Mouse (Mus musculus) kidney, adult 2 months (tissue): ENCODE data around the gene Bpifc. TPM values are rescaled to one million over a fixed set of nuclear protein-coding genes. Genes with fewer than 3 reads are reported as not detected.

Source experiments
- DNase-seq: peaks from one replicate; pipeline ENCODE4 v3.0.0; 2021
- H3K27ac ChIP-seq: fragments of 200-500 bp; 2 replicates; pipeline ENCODE4 v1.5.1; 2012; ENCODE audit warnings: low read depth, low read length, control low read depth, inconsistent platforms; ENCODE audit not compliant: insufficient read depth
- H3K27me3 ChIP-seq: fragments of 200-500 bp; replicated peaks from 2 replicates; pipeline ENCODE4 v1.6.1; 2012; ENCODE audit warnings: mild to moderate bottlenecking, moderate library complexity, low read length, inconsistent platforms; ENCODE audit not compliant: control insufficient read depth, insufficient read depth
- H3K36me3 ChIP-seq: fragments of 200-500 bp; 2 replicates; pipeline ENCODE4 v1.6.1; 2012; ENCODE audit warnings: mild to moderate bottlenecking, moderate library complexity, low read length, inconsistent platforms; ENCODE audit not compliant: control insufficient read depth, insufficient read depth
- H3K4me1 ChIP-seq: fragments of 200-500 bp; 2 replicates; pipeline ENCODE4 v1.6.1; 2011; ENCODE audit warnings: low read length; ENCODE audit not compliant: control insufficient read depth, insufficient read depth
- H3K4me3 ChIP-seq: fragments of 200-500 bp; 2 replicates; pipeline ENCODE4 v1.5.1; 2011; ENCODE audit warnings: mild to moderate bottlenecking, low read depth, low read length, control low read depth; ENCODE audit not compliant: insufficient read depth
- CTCF ChIP-seq: fragments of 200-500 bp; conservative IDR thresholded peaks from 2 replicates; pipeline ENCODE4 v1.5.1; 2011; ENCODE audit warnings: low read depth, mild to moderate bottlenecking, control low read depth, low read length, moderate library complexity, mixed read lengths; ENCODE audit not compliant: insufficient read depth, insufficient read length
- POLR2A ChIP-seq: fragments of 200-500 bp; IDR thresholded peaks from one replicate; pipeline ENCODE4 v1.6.1; 2011; ENCODE audit warnings: low read depth, low read length, control low read depth
- WGBS: fragments of 180-500 bp; shearing (Covaris S2); methylation state at CpG from one replicate; pipeline ENCODE4 v1.1.7; 2018; 5-methylcytosine and 5-hydroxymethylcytosine counted together
- polyA plus RNA-seq: library from polyadenylated mRNA; depleted of rRNA; stranded (reverse); fragments of >200 nt; gene quantifications from 2 replicates; pipeline ENCODE4 v1.2.3, GENCODE M21; 2012

Bpifc gene
- polyA plus RNA-seq, 1 experiment: 0.11 TPM

DNA sequence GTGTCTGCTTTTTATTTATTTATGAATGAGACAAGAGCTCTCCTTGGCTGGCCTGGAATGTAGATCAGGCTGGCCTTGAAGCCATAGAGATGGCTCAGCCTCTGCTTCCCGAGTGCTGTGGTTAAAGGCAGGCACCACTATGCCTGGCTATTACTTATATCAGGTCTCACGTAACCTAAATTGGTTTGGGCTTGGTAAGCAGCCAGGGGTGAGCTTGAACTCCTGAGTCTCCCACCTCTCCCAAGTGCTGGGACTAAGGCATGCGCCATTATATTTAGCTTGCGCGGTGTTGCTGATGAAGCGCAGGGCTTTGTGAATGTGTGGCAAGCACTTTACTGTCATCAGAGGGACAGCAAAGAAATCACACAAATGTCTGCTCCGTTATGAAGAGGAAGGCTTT lies 6.1 kb upstream of the Bpifc start:
- H3K27ac ChIP-seq: no peak overlapping the region
- H3K4me3 ChIP-seq: no peak overlapping the region
- 97% methylated on average over 7 of the region's 7 CpGs for WGBS
- TF ChIP-seq POLR2A: no peak
- no peak for TF ChIP-seq CTCF
- H3K4me1 ChIP-seq: peaks cover 9% of the 10 kb centered on the region; the same call in 1 of the 2 replicates
- no peaks in the 10 kb centered on the region for H3K27me3 ChIP-seq
- no peaks in the 10 kb centered on the region for H3K36me3 ChIP-seq
- no peak for DNase-seq

DNA sequence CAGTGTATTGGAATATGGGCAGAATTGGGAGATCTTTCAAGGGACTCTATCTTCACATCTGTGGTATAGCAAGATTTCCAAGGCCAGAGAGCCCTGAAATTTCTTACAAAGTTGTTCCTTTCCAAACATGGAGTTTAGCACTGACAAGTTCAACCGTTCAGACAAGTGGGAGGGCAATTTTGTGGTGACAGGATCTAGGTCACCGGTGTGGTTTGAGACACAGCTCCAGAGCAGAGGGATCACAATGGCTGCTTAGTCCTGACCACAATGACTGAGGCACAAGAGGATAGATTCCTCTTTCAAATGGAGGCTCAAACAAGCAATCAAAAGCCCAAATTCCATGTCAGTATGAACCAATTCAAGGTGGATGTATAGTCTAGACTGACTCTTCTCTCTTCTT lies 523 bp downstream of the Bpifc start:
- no peak overlapping the region for H3K4me3 ChIP-seq
- H3K4me1 ChIP-seq: peaks cover 6% of the 10 kb centered on the region; the same call in 1 of the 2 replicates
- H3K36me3 ChIP-seq: no peaks in the 10 kb centered on the region
- WGBS: 68% methylated on average over 2 of the region's 2 CpGs
- H3K27me3 ChIP-seq: no peaks in the 10 kb centered on the region
- no peak for TF ChIP-seq POLR2A
- TF ChIP-seq CTCF: no peak
- DNase-seq: no peak
- H3K27ac ChIP-seq: no peak overlapping the region

DNA sequence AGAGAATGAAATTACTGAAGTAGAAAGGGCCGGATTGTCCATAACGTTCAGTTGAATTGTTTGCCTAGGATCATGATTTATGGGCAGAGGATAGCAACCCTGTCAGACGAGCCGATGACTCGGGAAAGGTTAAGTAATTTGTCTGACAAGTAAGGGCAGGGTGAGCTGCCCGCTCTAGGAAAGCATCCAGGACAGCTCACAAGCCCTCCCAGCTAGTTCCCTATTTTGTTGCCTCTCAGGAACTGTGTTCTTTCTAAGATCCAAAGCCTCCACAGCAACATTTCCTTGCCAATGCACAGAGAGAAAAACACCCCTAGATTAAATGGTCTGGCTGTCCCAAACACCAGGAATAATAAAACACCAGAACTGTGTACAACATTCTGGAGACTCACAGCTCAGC lies 1.1 kb downstream of the Bpifc start:
- H3K36me3 ChIP-seq: no peaks in the 10 kb centered on the region
- H3K4me3 ChIP-seq: no peak overlapping the region
- no peaks in the 10 kb centered on the region for H3K27me3 ChIP-seq
- no peak overlapping the region for H3K27ac ChIP-seq
- peaks cover under 1% of the 10 kb centered on the region; the same call in 1 of the 2 replicates for H3K4me1 ChIP-seq
- no peak for DNase-seq
- 9% methylated on average over 6 of the region's 6 CpGs for WGBS
- no peak for TF ChIP-seq CTCF
- no peak for TF ChIP-seq POLR2A

DNA sequence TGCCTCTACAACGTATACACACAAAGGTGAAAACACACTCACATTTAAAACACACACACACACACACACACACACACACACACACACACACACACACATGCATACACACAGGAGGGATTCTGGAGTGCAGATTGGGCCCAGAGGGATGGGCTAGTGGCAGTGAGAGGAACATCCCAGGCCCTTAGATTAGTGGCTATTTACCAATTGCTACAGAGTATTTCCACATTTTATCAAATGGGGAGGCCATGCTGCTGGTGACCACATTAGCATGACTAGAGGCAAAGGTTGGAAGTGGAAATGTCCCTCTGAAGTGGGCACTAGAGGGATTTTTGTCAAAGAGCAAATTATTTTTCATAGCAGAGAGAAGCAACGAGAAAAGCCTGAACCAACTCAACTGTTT lies 2.0 kb downstream of the Bpifc start:
- Histone ChIP-seq H3K4me3 (no peak overlapping the region), H3K27ac (no peak overlapping the region), H3K27me3 (no peaks in the 10 kb centered on the region), H3K36me3 (no peaks in the 10 kb centered on the region), H3K4me1 (no peaks in the 10 kb centered on the region)
- DNase-seq: no peak
- WGBS: 98% methylated on average over 2 of the region's 2 CpGs
- TF ChIP-seq POLR2A (no peak), CTCF (no peak)

DNA sequence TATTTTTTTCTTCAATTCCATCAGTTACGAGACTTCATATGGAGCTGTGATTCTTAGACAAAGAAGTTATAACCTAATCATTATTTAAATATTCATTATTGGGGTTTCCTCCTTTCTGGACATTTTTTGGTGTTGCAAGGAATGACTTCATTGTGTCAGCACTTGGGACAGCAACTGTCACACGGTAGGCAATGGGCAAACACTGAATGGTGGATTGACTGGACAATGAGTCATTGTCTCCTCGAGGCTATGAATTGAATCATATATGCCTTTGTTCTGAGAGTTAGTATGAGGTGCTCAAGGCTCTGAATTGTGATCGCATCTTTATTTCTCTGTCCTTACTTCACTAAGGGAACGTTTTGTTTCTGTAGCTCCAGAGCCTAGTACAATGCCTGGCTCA lies 5.2 kb downstream of the Bpifc start:
- TF ChIP-seq CTCF (no peak), POLR2A (no peak)
- no peak for DNase-seq
- WGBS: 79% methylated on average over 5 of the region's 5 CpGs
- no peaks in the 10 kb centered on the region for H3K27me3 ChIP-seq
- H3K4me1 ChIP-seq: no peaks in the 10 kb centered on the region
- no peak overlapping the region for H3K4me3 ChIP-seq
- no peaks in the 10 kb centered on the region for H3K36me3 ChIP-seq
- no peak overlapping the region for H3K27ac ChIP-seq

DNA sequence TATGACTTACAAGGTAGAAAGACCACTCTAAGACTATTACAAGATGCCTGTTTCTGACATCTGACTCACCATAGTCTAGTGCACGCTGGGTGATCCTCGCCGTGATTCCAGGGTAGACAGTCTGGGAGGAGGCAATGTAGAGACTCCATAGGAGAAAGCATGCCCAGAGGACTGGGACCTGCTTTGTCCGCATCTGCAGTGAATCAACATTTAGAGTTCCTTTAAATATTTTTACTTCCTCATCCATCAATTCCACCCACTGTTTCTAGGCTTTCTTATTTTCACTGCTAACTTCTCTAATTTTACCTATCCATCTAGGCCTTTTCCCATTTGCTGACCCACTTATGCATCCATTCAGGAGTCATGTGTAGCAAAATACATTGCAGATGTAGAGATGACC lies 11.2 kb downstream of the Bpifc start:
- H3K4me3 ChIP-seq: no peak overlapping the region
- no peak for TF ChIP-seq POLR2A
- TF ChIP-seq CTCF: no peak
- no peaks in the 10 kb centered on the region for H3K27me3 ChIP-seq
- WGBS: 90% methylated on average over 4 of the region's 4 CpGs
- no peak for DNase-seq
- H3K4me1 ChIP-seq: no peaks in the 10 kb centered on the region
- no peak overlapping the region for H3K27ac ChIP-seq
- no peaks in the 10 kb centered on the region for H3K36me3 ChIP-seq

DNA sequence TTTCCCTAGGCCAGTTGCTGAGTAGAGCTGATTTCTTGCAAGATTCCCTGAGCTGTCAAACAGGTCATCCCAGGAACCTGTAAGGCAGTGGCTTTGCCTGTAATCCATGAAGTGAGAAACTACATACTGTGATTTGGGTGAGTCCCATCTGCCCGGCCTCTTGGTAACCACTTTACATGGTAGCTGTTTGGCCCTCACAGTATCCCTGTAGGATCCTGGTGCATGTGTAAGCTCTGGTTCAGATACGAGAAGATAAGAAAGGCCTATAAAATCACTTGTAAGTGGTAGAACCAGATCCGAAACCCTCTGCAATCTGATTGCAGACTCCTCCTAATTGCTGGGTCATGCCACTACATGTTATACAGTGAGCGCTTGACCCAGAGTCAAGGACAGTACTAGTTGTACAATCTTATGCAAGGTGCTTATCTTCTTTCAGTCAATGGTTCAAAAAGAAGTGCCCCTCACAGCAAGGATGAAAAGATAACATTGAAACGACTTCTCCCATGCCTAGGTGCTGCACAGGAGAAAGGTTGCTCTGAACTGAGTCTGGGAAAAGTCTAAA lies 17.1 kb downstream of the Bpifc start:
- Histone ChIP-seq H3K4me3 (no peak overlapping the region), H3K27me3 (no peaks in the 10 kb centered on the region), H3K4me1 (peaks cover 4% of the 10 kb centered on the region; the same call in 1 of the 2 replicates), H3K27ac (no peak overlapping the region), H3K36me3 (no peaks in the 10 kb centered on the region)
- no peak for DNase-seq
- TF ChIP-seq POLR2A: no peak
- no peak for TF ChIP-seq CTCF
- 79% methylated on average over 5 of the region's 5 CpGs for WGBS
